Mouse (Mus musculus): ENCODE results near the gene Ankrd44.

GRCm38 (mm10) chr1:54629106-54629505, 297.1 kb downstream of the Ankrd44 start:
- TF ChIP-seq CTCF (IDR thresholded peaks at IDR 0.05; ENCODE audit: control insufficient read depth, insufficient read depth, insufficient replicate concordance, low read depth, low read length) (no peak), POLR2A (IDR thresholded peaks at IDR 0.05; ENCODE audit: control insufficient read depth, low read depth, low read length) (no peak)

Data from testis, adult 2 months (tissue).